Comparison of ENCODE assay signal across 8 mouse cellular contexts in the genomic region with DNA sequence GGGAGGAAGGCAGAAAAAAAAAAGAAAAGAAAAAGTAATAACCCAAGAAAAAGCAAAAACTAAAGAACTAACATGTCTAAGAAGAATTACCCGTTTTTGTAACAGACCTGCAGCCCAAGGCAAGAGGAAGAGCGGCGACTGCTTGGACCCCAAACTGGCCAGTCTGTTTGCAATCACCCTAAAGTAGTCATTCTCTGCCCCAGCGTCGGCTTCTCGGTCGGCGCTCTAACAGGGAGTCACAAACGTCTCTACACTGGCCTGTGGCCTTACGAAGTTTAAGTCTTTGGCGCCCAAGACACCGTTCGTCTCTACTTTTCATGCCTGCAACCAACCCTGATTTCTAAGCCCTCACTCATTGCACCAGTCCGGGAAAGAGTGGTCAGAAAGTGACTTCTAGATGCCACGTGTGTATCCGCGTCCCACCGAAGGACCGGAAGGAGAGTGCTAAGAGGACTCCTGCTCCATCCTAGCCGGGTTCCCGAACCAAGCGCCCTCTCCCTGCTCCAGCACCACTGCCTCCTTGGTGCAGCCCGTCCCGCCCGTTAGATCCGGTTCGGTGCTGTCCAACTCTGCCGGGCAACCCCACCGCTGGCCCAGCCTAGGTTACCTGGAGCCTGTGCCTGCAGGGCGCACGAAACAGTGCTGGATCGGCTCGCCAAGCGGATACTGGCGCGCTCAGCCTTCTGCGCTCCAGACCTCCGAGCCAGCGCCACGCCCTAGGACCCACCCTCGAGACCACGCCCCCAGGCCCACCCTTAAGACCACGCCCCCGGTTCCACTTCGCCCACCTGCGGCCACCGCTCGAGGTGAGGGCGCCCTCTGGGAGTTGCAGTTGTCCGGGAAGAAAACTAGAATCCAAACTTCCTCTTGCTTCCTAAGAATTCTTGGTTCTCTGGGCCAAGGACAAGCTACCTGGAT. TPM values are rescaled to one million over a fixed set of nuclear protein-coding genes. Genes with fewer than 3 reads are reported as not detected.
DNase-seq lines count a peak whose midpoint lies in the region; ATAC-seq and TF ChIP-seq lines count a peak whose summit lies in the region.

No protein-coding gene starts in this region.

- peak; percentile 57 for DNase-seq in WW6 (ENCODE audit: low read depth, low spot score)
- DNase-seq in cerebellum, adult 2 months, result peak; percentile 86
- DNase-seq in midbrain, embryonic 14.5 days, result peak; percentile 38
- no peak for DNase-seq in T-cell, adult 2 months (ENCODE audit: low spot score)

- peak overlapping the region; percentile 42; the same call in 1 of the 2 replicates for H3K27ac ChIP-seq in cerebellum, adult 2 months (ENCODE audit: insufficient read depth, low read length)
- H3K27ac ChIP-seq in forebrain, embryonic 16.5 days (ENCODE audit: low read length), result no peak overlapping the region
- H3K27ac ChIP-seq in hindbrain, embryonic 13.5 days, result no peak overlapping the region
- no peak overlapping the region for H3K27ac ChIP-seq in limb, embryonic 15.5 days
- H3K27ac ChIP-seq in midbrain, embryonic 14.5 days (replicated peaks; ENCODE audit: low read depth, low read length), result no peak overlapping the region
- no peak overlapping the region for H3K27ac ChIP-seq in stomach, embryonic 14.5 days (ENCODE audit: low read length)

- no peaks in the 10 kb centered on the region for H3K9me3 ChIP-seq in forebrain, embryonic 16.5 days (ENCODE audit: control insufficient read depth, low read length)
- no peaks in the 10 kb centered on the region for H3K9me3 ChIP-seq in hindbrain, embryonic 13.5 days
- no peaks in the 10 kb centered on the region for H3K9me3 ChIP-seq in limb, embryonic 15.5 days
- no peaks in the 10 kb centered on the region for H3K9me3 ChIP-seq in midbrain, embryonic 14.5 days (ENCODE audit: control insufficient read depth, low read length)
- H3K9me3 ChIP-seq in stomach, embryonic 14.5 days (ENCODE audit: control insufficient read depth, low read depth, low read length), result no peaks in the 10 kb centered on the region

- peak; percentile 49; the same call in 1 of the 2 replicates for ATAC-seq in forebrain, embryonic 16.5 days
- ATAC-seq in hindbrain, embryonic 13.5 days (ENCODE audit: low FRiP score), result peak; percentile 75
- ATAC-seq in limb, embryonic 15.5 days (ENCODE audit: insufficient number of reproducible peaks, low FRiP score, low TSS enrichment, low read depth), result peak; percentile 71; the same call in 1 of the 2 replicates
- peak; percentile 52; the same call in 1 of the 2 replicates for ATAC-seq in midbrain, embryonic 14.5 days (ENCODE audit: low FRiP score, low TSS enrichment)
- peak; percentile 91 for ATAC-seq in stomach, embryonic 14.5 days (ENCODE audit: insufficient number of reproducible peaks, insufficient read depth, low FRiP score, low read depth)

- 5% methylated on average over 50 of the region's 50 CpGs for WGBS in cerebellum, adult 2 months
- WGBS in forebrain, embryonic 16.5 days, result 2% methylated on average over 50 of the region's 50 CpGs
- 2% methylated on average over 50 of the region's 50 CpGs for WGBS in hindbrain, embryonic 13.5 days
- WGBS in limb, embryonic 15.5 days, result 3% methylated on average over 50 of the region's 50 CpGs
- 2% methylated on average over 50 of the region's 50 CpGs for WGBS in midbrain, embryonic 14.5 days
- 1% methylated on average over 49 of the region's 50 CpGs for WGBS in stomach, embryonic 14.5 days

- H3K27me3 ChIP-seq in cerebellum, adult 2 months (ENCODE audit: control insufficient read depth, insufficient read depth, low read length), result no peaks in the 10 kb centered on the region
- H3K27me3 ChIP-seq in forebrain, embryonic 16.5 days (replicated peaks; ENCODE audit: control insufficient read depth, insufficient read depth, low read length), result peaks cover 7% of the 10 kb centered on the region; the same call in 1 of the 2 replicates
- H3K27me3 ChIP-seq in hindbrain, embryonic 13.5 days, result peaks cover 34% of the 10 kb centered on the region
- no peaks in the 10 kb centered on the region for H3K27me3 ChIP-seq in limb, embryonic 15.5 days
- peaks cover 27% of the 10 kb centered on the region for H3K27me3 ChIP-seq in midbrain, embryonic 14.5 days (ENCODE audit: control insufficient read depth, insufficient read depth, low read length)
- H3K27me3 ChIP-seq in stomach, embryonic 14.5 days (ENCODE audit: control insufficient read depth, insufficient read depth, low read length), result no peaks in the 10 kb centered on the region

- H3K36me3 ChIP-seq in forebrain, embryonic 16.5 days (ENCODE audit: control insufficient read depth, insufficient read depth), result no peaks in the 10 kb centered on the region
- no peaks in the 10 kb centered on the region for H3K36me3 ChIP-seq in hindbrain, embryonic 13.5 days
- no peaks in the 10 kb centered on the region for H3K36me3 ChIP-seq in limb, embryonic 15.5 days
- H3K36me3 ChIP-seq in midbrain, embryonic 14.5 days (ENCODE audit: control insufficient read depth, insufficient read depth, low read length), result no peaks in the 10 kb centered on the region
- H3K36me3 ChIP-seq in stomach, embryonic 14.5 days (ENCODE audit: control insufficient read depth, insufficient read depth, low read length), result no peaks in the 10 kb centered on the region

- TF ChIP-seq POLR2A in cerebellum, adult 2 months (IDR thresholded peaks at IDR 0.05; ENCODE audit: borderline replicate concordance, insufficient read depth, low read length), result peak; percentile 53; the same call in 1 of the 2 replicates

- peak overlapping the region; percentile 49 for H3K4me2 ChIP-seq in forebrain, embryonic 16.5 days (ENCODE audit: low read length)
- peak overlapping the region; percentile 81 for H3K4me2 ChIP-seq in hindbrain, embryonic 13.5 days
- H3K4me2 ChIP-seq in limb, embryonic 15.5 days, result peak overlapping the region; percentile 87
- peak overlapping the region; percentile 64 for H3K4me2 ChIP-seq in midbrain, embryonic 14.5 days (ENCODE audit: low read length)
- H3K4me2 ChIP-seq in stomach, embryonic 14.5 days (replicated peaks; ENCODE audit: low read depth, low read length), result peak overlapping the region; percentile 90

- TF ChIP-seq CTCF in cerebellum, adult 2 months (IDR thresholded peaks at IDR 0.05; ENCODE audit: borderline replicate concordance, insufficient read depth, low read depth, low read length), result peak; percentile 31; the same call in 1 of the 2 replicates

- H3K9ac ChIP-seq in forebrain, embryonic 16.5 days (replicated peaks; ENCODE audit: low read depth, low read length), result no peak overlapping the region
- H3K9ac ChIP-seq in hindbrain, embryonic 13.5 days, result no peak overlapping the region
- H3K9ac ChIP-seq in limb, embryonic 15.5 days, result peak overlapping the region; percentile 31; the same call in 1 of the 2 replicates
- H3K9ac ChIP-seq in midbrain, embryonic 14.5 days (replicated peaks; ENCODE audit: low read length), result no peak overlapping the region
- H3K9ac ChIP-seq in stomach, embryonic 14.5 days (replicated peaks; ENCODE audit: low read depth, low read length), result 0 out of 2 replicates have a peak overlapping the region, but pooled peaks have one; percentile 25

- H3K4me3 ChIP-seq in cerebellum, adult 2 months (replicated peaks; ENCODE audit: insufficient read depth, low read depth, low read length), result peak overlapping the region; percentile 72
- peak overlapping the region; percentile 33 for H3K4me3 ChIP-seq in forebrain, embryonic 16.5 days (replicated peaks; ENCODE audit: low read length)
- peak overlapping the region; percentile 43 for H3K4me3 ChIP-seq in hindbrain, embryonic 13.5 days
- H3K4me3 ChIP-seq in limb, embryonic 15.5 days, result peak overlapping the region; percentile 52
- H3K4me3 ChIP-seq in midbrain, embryonic 14.5 days (replicated peaks; ENCODE audit: low read depth, low read length), result peak overlapping the region; percentile 32
- H3K4me3 ChIP-seq in stomach, embryonic 14.5 days (ENCODE audit: low read depth, low read length), result peak overlapping the region; percentile 47

- H3K4me1 ChIP-seq in cerebellum, adult 2 months (ENCODE audit: control insufficient read depth, insufficient read depth, low read length), result no peaks in the 10 kb centered on the region
- peaks cover 7% of the 10 kb centered on the region for H3K4me1 ChIP-seq in forebrain, embryonic 16.5 days (replicated peaks; ENCODE audit: control insufficient read depth, insufficient read depth, low read length)
- H3K4me1 ChIP-seq in hindbrain, embryonic 13.5 days (replicated peaks), result peaks cover 8% of the 10 kb centered on the region
- H3K4me1 ChIP-seq in limb, embryonic 15.5 days, result peaks cover 8% of the 10 kb centered on the region; the same call in 1 of the 2 replicates
- peaks cover 7% of the 10 kb centered on the region for H3K4me1 ChIP-seq in midbrain, embryonic 14.5 days (ENCODE audit: control insufficient read depth, insufficient read depth, low read length)
- H3K4me1 ChIP-seq in stomach, embryonic 14.5 days (ENCODE audit: control insufficient read depth, insufficient read depth, low read length), result 0 out of 2 replicates have a peak, but pooled peaks cover 4% of the 10 kb centered on the region

RNA-seq across cellular contexts. Expression of a gene that starts 16.4 kb away (rescaled TPM):
- 3.9 and 4.1 TPM in 2 replicates for polyA plus RNA-seq in cerebellum, adult 2 months (2012; rRNA removed)
- 0.58 and 0.96 TPM in 2 replicates for polyA plus RNA-seq in forebrain, embryonic 16.5 days (2015; fragmentation: Nextera tagmentation; extraction: Ambion mirVana)
- polyA plus RNA-seq in hindbrain, embryonic 13.5 days (2015; fragmentation: Nextera tagmentation; extraction: Ambion mirVana), result 0.76 and 1.3 TPM in 2 replicates
- 4.8 TPM in 2 replicates for polyA plus RNA-seq in limb, embryonic 15.5 days (2015; fragmentation: Nextera tagmentation; extraction: Ambion mirVana)
- polyA plus RNA-seq in midbrain, embryonic 14.5 days (2014; fragmentation: Nextera tagmentation; extraction: Ambion mirVana), result 0.50 and 1.1 TPM in 2 replicates
- 4.6 and 5.3 TPM in 2 replicates for polyA plus RNA-seq in stomach, embryonic 14.5 days (2014; fragmentation: Nextera tagmentation; extraction: Ambion mirVana)

RNA-seq across cellular contexts. Expression of a gene that starts 37.6 kb away (rescaled TPM):
- 66.8 and 72.6 TPM in 2 replicates for polyA plus RNA-seq in cerebellum, adult 2 months (2012; rRNA removed)
- 71.4 and 72.7 TPM in 2 replicates for polyA plus RNA-seq in forebrain, embryonic 16.5 days (2015; fragmentation: Nextera tagmentation; extraction: Ambion mirVana)
- polyA plus RNA-seq in hindbrain, embryonic 13.5 days (2015; fragmentation: Nextera tagmentation; extraction: Ambion mirVana), result 79.5 and 81.3 TPM in 2 replicates
- polyA plus RNA-seq in limb, embryonic 15.5 days (2015; fragmentation: Nextera tagmentation; extraction: Ambion mirVana), result 49.1 and 53.7 TPM in 2 replicates
- 56.6 and 71.0 TPM in 2 replicates for polyA plus RNA-seq in midbrain, embryonic 14.5 days (2014; fragmentation: Nextera tagmentation; extraction: Ambion mirVana)
- 68.2 and 68.8 TPM in 2 replicates for polyA plus RNA-seq in stomach, embryonic 14.5 days (2014; fragmentation: Nextera tagmentation; extraction: Ambion mirVana)

Comparison
In these comparisons a context has a peak if more than half of its experiments do, and no peak if none do; other contexts are left out.
1. H3K9ac ChIP-seq: peak in limb, embryonic 15.5 days (single experiment) and stomach, embryonic 14.5 days (single experiment); none in forebrain, embryonic 16.5 days (single experiment), hindbrain, embryonic 13.5 days (single experiment) and midbrain, embryonic 14.5 days (single experiment).
2. Peak in every context shown above with its lines, with median percentiles within 50 percentile points of each other: H3K4me3 ChIP-seq, ATAC-seq and H3K4me2 ChIP-seq.